Mouse (Mus musculus) adrenal gland, postnatal 4 days (tissue): Measurements from ENCODE around the gene Ctsc. TPM values are rescaled to one million over a fixed set of nuclear protein-coding genes. Genes with fewer than 3 reads are reported as not detected.
"Not testable (repeated sequence)": the region's sequence is repeated elsewhere in the genome, so short reads cannot be mapped to it uniquely, and the experiment has no call there.

Source experiments
- DNase-seq, 2 experiments: peaks; one replicate each; pipeline ENCODE4 v3.0.0; 2021 to 2022; ENCODE audit warnings: low spot score in 2 of 2, mixed read lengths in 2 of 2
- long read RNA-seq, 2 experiments: library from polyadenylated mRNA; stranded (forward); transcript quantifications; one replicate each; pipeline ENCODE4 v2.0.0; 2021
- total RNA-seq, 2 experiments: library from RNA; stranded (reverse); gene quantifications; 2 replicates each; pipeline ENCODE4 v1.2.3; 2021

Gene Ctsc
- total RNA-seq, result 10 to 100 TPM; 26.0 to 27.3 TPM
- long read RNA-seq, experiment 1, transcript Ctsc-201 (7 exons, 2,493 nt), result major isoform, 7 of 9 reads
- long read RNA-seq, experiment 1, partial matches to known transcripts, result 1 of 9 reads
- long read RNA-seq, experiment 1, other reads (novel, unspliced or antisense), result 1 of 9 reads
- long read RNA-seq, experiment 2, transcript Ctsc-201 (7 exons, 2,493 nt), result major isoform, 14 of 19 reads
- long read RNA-seq, experiment 2, transcript Ctsc-203 (4 exons, 3,220 nt), result minor isoform, 5 of 19 reads
- long read RNA-seq, experiment 2, partial matches to known transcripts, result 0 of 19 reads
- long read RNA-seq, experiment 2, other reads (novel, unspliced or antisense), result 0 of 19 reads

DNA sequence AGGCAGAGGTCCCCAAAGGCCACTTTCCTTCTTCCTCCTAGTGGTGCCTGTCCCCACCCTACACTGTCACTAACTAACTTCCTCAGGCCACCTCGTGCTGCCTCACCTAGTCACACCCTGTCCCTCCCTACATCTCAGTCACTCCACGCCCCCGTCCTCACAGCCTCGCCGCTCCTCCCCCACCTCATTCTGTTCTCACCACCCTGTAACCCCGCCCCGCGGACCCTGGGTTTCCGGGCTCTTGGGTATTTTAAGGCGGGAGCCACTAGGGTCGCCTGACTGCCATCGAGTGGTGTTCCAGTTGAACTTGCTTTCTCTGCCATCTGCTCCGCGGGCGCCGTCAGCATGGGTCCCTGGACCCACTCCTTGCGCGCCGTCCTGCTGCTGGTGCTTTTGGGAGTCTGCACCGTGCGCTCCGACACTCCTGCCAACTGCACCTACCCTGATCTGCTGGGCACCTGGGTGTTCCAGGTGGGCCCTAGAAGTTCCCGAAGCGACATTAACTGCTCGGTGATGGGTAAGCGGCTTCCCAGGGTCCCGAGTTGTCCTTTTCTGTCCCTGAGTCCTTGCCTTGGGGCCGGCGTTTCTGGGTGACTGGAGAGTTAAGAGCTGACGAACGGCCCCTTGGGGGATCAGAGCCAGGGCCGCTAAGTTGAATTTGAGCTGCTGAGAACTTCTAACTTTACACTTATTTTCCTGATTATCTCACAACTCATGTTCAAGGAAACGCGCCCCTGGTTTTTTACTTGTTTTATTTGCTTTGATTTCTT is at the start of gene Ctsc:
TSS of gene Ctsc (plus strand) at position 228 of the 770 bp plus-strand sequence.
- peak; percentile 30 to 31 for DNase-seq

DNA sequence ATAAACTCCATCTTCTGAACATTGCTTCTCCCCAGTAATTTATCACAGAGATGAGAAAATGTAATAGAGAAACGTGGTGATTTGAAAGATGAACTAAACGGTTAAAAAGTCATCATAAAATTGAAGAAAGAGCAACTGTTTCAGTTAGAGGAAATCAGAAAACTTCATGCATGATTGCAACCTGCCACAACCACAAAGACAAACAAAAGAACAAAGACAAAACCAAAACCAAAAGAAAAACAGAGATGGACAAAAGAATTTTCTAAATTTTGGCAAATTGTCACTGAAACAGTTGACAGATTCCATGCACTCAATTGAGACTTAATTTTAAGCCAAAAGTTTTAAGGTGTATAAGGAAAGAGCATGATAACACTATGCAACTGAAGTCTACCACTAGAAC is 48.8 kb upstream of the Ctsc start:
- DNase-seq, result no peak

DNA sequence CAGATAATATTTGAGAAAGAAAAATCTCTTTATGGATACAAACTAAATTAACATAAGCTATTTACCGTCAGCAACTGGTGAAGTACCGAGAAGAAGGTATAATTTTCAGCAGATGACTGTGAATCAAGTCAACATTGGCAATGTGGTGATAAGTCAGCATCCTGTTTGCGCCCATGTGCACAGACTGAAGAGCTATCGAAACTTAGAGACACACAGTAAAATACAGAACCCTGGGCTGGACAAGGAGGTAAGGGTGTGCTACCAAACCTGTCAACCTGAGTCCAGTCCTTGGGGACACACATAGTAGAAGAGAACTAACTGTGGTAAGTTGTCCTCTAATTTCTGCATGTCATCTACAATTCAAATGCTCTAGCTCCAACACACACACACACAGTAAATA is 47.8 kb upstream of the Ctsc start:
- no peak for DNase-seq

- DNase-seq, result no peak
These were observed 46.9 kb upstream of the Ctsc start for GRCm38 (mm10) chr7:88230756-88231522.

- no peak for DNase-seq
These were observed 34.8 kb upstream of the Ctsc start for GRCm38 (mm10) chr7:88243059-88243458.

GRCm38 (mm10) chr7:88244462-88244861 is 33.4 kb upstream of the Ctsc start:
- no peak for DNase-seq

DNA sequence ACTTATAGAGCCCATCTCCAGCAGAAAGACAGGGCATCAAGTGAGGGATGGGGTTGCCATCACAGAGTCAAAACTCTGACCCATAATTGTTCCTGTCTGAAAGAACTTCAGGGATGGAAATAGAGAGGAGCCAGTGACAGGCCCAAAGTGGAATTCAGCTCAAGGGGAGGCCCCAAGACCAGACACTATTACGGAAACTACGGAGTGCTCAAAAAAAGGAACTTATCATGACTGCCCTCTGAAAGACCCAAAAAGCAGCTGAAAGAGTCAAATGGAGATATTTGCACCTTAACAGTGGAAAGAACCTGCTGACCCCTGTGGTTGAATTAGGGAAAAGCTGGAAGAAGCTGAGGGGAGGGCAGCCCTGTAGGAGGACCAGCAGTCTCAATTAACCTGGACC is 27.5 kb upstream of the Ctsc start:
- DNase-seq, result not testable (repeated sequence)

GRCm38 (mm10) chr7:88251535-88251934 is 26.4 kb upstream of the Ctsc start:
- no peak for DNase-seq

- DNase-seq, result no peak
These were observed 25.8 kb upstream of the Ctsc start for GRCm38 (mm10) chr7:88252129-88252528.

DNA sequence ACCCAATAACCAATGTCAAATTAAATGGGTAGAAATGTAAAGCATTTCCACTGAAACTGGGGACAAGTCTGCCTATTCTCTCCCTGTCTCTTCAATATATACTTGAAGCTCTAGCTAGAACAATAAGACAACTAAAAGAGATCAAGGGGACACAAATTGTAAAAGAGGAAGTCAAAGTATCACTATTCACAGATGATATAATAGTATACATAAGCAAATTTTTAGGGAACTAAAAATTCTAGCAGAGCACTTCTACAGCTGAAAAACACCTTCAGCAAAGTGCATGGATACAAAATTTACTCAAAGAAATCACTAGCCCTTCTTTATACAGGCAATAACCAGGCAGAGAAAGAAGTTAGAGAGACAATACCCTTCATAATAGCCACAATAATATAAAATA is 23.0 kb upstream of the Ctsc start:
- no peak for DNase-seq

DNA sequence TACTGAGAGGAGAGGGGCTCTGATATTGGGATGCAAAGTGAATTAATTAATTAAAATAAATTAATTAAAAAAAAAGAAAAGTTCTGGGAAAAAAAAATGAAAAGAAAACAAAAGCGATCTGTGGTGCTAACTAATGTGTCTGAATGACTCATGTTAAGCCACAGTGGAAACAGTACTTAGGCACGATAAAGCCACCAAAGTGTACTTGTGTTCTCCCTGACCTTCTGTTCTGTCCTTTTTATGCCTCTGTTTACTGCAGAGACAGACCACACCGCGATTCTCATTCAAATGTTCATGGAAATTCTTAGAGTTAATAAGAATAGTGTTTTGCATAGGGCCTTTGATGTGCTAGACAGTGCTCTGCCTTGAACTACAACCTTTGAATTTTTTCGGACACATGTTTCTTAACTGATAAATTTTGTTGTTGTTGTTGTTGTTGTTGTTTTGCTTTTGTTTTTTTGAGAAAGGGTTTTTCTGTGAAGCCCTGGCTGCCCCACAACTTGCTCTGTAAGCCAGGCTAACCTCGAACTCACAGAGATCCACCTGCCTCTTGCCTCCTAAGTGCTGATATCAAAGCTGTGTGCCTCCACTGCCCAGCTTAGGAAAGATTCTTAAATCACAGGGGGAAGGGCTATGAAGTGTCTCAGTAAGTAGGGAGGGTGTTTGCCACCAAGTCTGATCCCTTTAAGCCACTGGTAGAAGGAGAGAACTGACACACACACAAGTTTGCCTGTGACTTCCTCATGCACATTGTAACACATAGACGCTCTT is 18.5 kb upstream of the Ctsc start:
- DNase-seq, result no peak

- DNase-seq, result no peak
These were observed 16.1 kb upstream of the Ctsc start for GRCm38 (mm10) chr7:88261799-88262198.

DNA sequence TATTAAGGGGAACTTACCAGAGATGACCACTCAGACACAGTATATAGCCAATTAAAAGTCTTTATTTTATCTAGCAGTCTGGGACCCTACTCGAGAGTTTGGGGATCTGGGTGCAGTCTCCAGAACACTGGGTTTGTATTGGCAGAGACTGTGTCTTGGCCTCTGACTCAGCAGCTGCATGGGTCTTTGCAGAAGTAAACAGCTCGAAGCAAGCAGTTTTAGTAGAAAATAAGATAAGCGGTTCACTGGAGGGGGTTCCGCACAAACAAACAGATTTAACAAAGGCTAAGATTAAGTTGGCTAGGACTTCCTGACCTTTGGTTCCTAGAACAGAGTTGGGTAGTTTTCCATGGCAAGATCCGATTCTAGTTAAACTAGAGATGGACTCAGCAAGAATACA is 13.0 kb upstream of the Ctsc start:
- DNase-seq, result no peak

GRCm38 (mm10) chr7:88269913-88270312 is 8.0 kb upstream of the Ctsc start:
- no peak for DNase-seq

DNA sequence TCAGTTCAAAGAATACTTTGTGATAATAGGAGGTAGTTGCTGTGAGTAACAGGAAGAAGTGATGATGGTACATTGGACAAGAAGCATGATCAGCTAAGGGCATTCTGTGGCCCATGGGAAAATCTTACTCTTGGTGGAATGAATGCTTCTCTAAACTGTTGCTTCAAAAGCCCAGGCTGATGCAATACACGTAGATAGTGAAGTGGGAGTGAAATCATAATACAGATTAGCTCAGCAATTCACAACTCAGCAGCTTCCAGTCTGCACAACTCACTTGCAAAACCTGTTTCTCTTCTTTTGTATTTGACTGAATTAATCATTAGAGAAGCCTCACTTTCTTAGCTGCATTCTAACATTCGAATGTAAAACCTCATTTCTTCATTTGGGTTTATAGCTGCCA is 6.4 kb upstream of the Ctsc start:
- DNase-seq, result no peak

DNA sequence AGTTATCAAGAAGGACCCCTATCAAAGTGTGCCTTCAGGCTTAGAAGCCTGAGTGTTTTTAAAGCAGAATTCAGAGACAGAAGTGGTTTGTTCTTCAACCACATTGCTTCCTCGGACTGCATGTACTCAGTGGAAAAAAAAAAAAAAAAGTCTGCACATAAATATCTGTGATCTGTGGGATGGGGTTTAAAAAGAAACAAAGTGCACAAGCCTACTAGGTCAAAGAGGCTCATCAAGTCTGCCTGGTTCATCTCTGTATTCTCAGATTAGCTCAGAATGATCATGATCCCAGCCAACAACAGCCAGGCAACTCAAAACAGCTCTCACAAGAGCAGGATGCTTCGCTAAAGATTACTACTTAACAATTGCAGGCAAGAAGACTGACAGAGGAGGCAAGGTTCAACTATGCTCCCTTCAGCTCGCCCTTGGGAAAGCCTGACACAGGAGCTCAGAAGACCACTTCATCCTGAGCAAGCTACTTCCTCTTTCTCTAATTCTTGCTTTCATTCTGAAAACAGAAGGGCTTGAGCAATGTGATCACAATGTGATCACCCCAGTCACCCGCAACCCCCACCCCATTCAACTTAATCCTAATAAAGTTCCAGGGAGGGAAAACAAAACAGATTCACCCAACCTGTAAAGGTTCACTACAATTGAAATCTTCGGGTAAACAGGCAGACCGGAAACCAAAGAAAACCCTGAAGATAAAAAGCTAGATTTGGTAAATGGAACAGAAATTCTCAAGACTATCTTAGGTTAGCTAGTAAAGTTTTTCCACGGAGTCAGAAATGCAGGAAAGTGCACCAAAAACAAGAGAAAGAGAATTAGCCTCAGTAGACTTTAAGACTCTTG is 745 bp upstream of the Ctsc start:
- DNase-seq, result no peak

DNA sequence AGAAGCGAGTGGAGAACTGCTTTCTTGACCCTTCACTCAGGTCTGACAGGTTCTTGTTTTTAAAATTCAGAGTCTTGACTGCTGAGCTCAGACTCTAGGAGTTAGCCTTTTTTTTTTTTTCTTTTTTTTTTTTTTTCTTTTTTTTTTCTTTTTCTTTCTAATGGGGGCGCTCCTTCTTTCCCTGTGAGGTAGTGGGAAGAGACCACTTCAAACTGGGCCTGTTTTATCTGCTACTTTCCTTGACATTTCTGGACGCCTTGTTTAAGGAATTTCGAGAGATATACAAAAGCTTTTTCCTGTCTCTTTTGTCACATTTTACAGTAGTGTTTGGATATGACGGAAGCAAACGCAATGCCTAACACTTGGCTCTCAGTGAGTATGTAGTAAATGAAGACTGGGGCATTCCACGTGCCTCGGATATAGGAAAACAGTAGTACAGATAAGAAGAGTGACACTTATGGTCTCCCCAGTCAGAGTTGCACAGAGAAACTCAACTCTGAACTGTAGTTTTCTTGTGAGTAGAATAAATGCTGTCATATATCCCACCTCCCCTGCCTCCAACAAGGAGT is 827 bp downstream of the Ctsc start:
- no peak for DNase-seq

- no peak for DNase-seq
These were observed 7.4 kb downstream of the Ctsc start for GRCm38 (mm10) chr7:88285276-88285675.

- DNase-seq, result no peak
These were observed 13.2 kb downstream of the Ctsc start for GRCm38 (mm10) chr7:88291036-88291435.

DNA sequence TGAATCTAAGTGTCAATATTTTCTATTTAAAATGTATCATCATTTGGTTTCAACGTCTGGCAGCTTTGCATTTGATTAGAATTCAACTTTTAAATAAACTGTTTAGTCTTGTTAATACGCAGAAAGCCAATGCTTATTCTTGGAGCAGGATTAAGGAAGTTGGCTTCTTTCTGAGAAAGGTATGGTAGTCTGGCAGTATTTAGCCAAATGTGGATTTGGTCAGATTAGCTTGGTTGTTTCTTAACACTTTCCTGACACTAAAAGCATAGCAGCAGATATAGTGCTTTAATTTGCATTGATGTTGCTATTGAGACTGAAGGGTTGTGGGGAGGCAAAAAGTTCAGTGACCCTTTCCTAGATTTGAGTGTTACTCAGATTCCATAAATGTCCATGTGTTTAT is 14.2 kb downstream of the Ctsc start:
- DNase-seq, result no peak
